Mouse (Mus musculus) neural tube, embryonic 11.5 days (tissue): ENCODE data around the gene Mfsd4b1. TPM values are rescaled to one million over a fixed set of nuclear protein-coding genes. Genes with fewer than 3 reads are reported as not detected.

Experiments used
- ATAC-seq: fragments of 200-750 bp; cut with Nextera tagmentation; 2 replicates; pipeline ENCODE4 v1.8.0; 2017; ENCODE audit warnings: moderate number of reproducible peaks, mild to moderate bottlenecking, moderate TSS enrichment, moderate library complexity; ENCODE audit not compliant: insufficient read depth, low FRiP score, low TSS enrichment
- DNase-seq: peaks from one replicate; pipeline ENCODE4 v3.0.0-alpha.2; 2015; ENCODE audit warnings: low spot score
- H3K27ac ChIP-seq: fragments of 300-500 bp; sonication (generic); 2 replicates; pipeline ENCODE4 v1.5.1; 2014; ENCODE audit warnings: low read depth, mild to moderate bottlenecking, low read length
- H3K27me3 ChIP-seq: fragments of 300-500 bp; sonication (generic); 2 replicates; pipeline ENCODE4 v1.6.1; 2014; ENCODE audit warnings: mild to moderate bottlenecking, low read length, mixed read lengths; ENCODE audit not compliant: control insufficient read depth, insufficient read depth
- H3K36me3 ChIP-seq: fragments of 300-500 bp; sonication (generic); 2 replicates; pipeline ENCODE4 v1.6.1; 2014; ENCODE audit warnings: mild to moderate bottlenecking, low read length, moderate library complexity, mixed read lengths; ENCODE audit not compliant: control insufficient read depth, insufficient read depth
- H3K4me1 ChIP-seq: fragments of 300-500 bp; sonication (generic); 2 replicates; pipeline ENCODE4 v1.6.1; 2014; ENCODE audit warnings: low read length, mixed read lengths; ENCODE audit not compliant: control insufficient read depth, insufficient read depth
- H3K4me2 ChIP-seq: fragments of 300-500 bp; sonication (generic); 2 replicates; pipeline ENCODE4 v1.6.1; 2014; ENCODE audit warnings: low read depth, mild to moderate bottlenecking, moderate library complexity
- H3K4me3 ChIP-seq: fragments of 300-500 bp; sonication (generic); 2 replicates; pipeline ENCODE4 v1.5.1; 2014; ENCODE audit warnings: low read depth, low read length
- H3K9ac ChIP-seq: fragments of 300-500 bp; sonication (generic); 2 replicates; pipeline ENCODE4 v1.6.1; 2014; ENCODE audit warnings: mild to moderate bottlenecking, low read length
- H3K9me3 ChIP-seq: fragments of 300-500 bp; sonication (generic); 2 replicates; pipeline ENCODE4 v1.6.1; 2016; ENCODE audit warnings: low read length; ENCODE audit not compliant: control insufficient read depth
- WGBS: fragments of 180-500 bp; shearing (Covaris S2); extraction: QIAGEN DNeasy Blood & Tissue Kit; methylation state at CpG from one replicate; pipeline ENCODE4 v1.1.7; 2014; 5-methylcytosine and 5-hydroxymethylcytosine counted together
- polyA plus RNA-seq: library from polyadenylated mRNA; unstranded; fragments of >200 nt; fragmentation: Nextera tagmentation; extraction: Ambion mirVana; gene quantifications from 2 replicates; pipeline ENCODE4 v1.2.1, GENCODE M21; 2014

Gene Mfsd4b1
- polyA plus RNA-seq, 1 experiment from 2014 or later = not detected

DNA sequence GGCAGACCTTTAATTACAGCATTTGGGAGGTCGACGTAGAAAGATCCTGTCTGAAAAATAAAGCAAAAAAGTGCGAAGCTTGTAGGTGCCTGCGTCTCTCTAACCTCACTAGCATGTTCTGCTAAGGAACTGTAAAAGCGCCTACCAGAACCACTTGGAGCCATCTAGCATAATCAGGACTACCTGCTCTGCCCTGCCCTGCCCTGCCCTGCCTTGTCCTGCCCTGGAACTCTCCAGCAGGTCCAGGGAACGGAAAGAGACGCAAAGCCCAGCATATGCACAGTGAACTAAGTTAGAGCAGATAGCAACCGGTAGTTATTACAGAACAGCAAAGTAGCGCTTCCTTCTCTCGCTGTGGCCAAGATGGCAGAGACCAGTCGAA, 64.6 kb downstream of the Mfsd4b1 start:
- Histone ChIP-seq H3K4me1 (no peaks in the 10 kb centered on the region), H3K4me2 (no peak overlapping the region), H3K36me3 (no peaks in the 10 kb centered on the region), H3K4me3 (no peak overlapping the region), H3K27me3 (no peaks in the 10 kb centered on the region), H3K27ac (no peak overlapping the region), H3K9me3 (no peaks in the 10 kb centered on the region), H3K9ac (no peak overlapping the region)
- DNase-seq (no peak), ATAC-seq (peak; percentile 24; the same call in 1 of the 2 replicates)
- 47% methylated on average over 11 of the region's 11 CpGs for WGBS

- Histone ChIP-seq H3K27me3 (no peaks in the 10 kb centered on the region), H3K9ac (peak within 1 kb of the TSS; percentile 56), H3K36me3 (no peaks in the 10 kb centered on the region), H3K4me3 (peak within 1 kb of the TSS; percentile 48), H3K27ac (no peak within 1 kb of the TSS), H3K9me3 (no peaks in the 10 kb centered on the region), H3K4me1 (no peaks in the 10 kb centered on the region), H3K4me2 (peak within 1 kb of the TSS; percentile 86)
- peak; percentile 98 for ATAC-seq
- DNase-seq = peak; percentile 92
- under 1% methylated on average over 38 of the region's 38 CpGs for WGBS
Measured at GRCm38 (mm10) chr10:39959761-39960440, 65.2 kb downstream of the Mfsd4b1 start, which contains the start of gene Mfsd4b3. Mfsd4b3 (minus strand) TSS chr10:39960153.

DNA sequence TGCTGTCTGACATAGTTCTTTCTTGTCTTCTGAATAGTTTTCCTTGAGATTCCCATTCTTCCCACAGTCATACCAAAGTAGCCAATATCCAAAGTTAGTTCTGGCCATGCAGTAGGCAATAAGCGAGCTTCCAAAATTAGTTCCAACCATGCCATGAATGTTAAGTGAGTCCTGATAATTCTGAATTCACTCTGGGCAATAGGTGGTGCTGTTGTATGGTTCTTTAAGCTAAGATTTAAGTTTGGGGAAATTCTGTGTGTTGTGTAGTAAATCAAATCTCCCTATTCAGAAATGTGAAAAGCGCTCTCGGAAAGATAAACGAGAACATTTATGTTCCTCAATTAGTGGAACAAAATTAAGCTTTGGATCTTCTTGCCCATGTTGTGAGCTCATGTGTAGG, 66.8 kb downstream of the Mfsd4b1 start:
- no peak for ATAC-seq
- H3K27me3 ChIP-seq = no peaks in the 10 kb centered on the region
- no peak overlapping the region for H3K4me3 ChIP-seq
- no peak overlapping the region for H3K27ac ChIP-seq
- DNase-seq = no peak
- no peak overlapping the region for H3K4me2 ChIP-seq
- H3K36me3 ChIP-seq = no peaks in the 10 kb centered on the region
- H3K9me3 ChIP-seq = no peaks in the 10 kb centered on the region
- no peak overlapping the region for H3K9ac ChIP-seq
- 79% methylated on average over 4 of the region's 4 CpGs for WGBS
- H3K4me1 ChIP-seq = no peaks in the 10 kb centered on the region

DNA sequence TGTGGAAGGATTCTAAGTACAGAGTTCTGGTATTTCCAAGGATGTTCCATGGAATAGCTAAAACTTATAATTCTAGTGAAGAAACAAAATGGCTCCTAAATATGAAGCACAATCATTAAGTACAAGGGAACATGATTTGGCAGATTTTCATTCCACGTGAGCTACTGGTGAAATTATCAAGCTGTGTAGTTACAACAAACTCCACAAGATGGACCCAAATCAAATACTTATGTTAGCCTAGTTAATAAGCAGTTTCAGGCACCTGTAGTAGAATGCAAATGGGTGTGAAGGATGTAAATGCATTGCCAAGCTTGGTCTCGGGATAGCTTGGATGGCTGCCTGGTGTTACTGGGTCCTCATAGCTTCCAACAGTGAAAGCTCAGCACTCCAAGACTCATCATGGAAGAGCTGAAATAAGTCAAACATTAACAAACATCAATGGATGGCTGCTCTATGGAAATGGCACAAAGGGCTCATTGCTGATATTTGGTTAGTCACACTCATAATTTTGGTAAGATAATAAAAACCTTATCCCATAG, 68.7 kb downstream of the Mfsd4b1 start:
- Histone ChIP-seq H3K27me3 (no peaks in the 10 kb centered on the region), H3K4me2 (no peak overlapping the region), H3K4me3 (no peak overlapping the region), H3K9ac (no peak overlapping the region), H3K27ac (no peak overlapping the region), H3K9me3 (no peaks in the 10 kb centered on the region), H3K36me3 (no peaks in the 10 kb centered on the region), H3K4me1 (no peaks in the 10 kb centered on the region)
- no peak for DNase-seq
- WGBS = 81% methylated on average over 2 of the region's 2 CpGs
- ATAC-seq = no peak

- ATAC-seq = no peak
- no peak overlapping the region for H3K4me2 ChIP-seq
- 92% methylated on average over 2 of the region's 2 CpGs for WGBS
- H3K4me3 ChIP-seq = no peak overlapping the region
- no peaks in the 10 kb centered on the region for H3K9me3 ChIP-seq
- H3K27me3 ChIP-seq = no peaks in the 10 kb centered on the region
- H3K27ac ChIP-seq = no peak overlapping the region
- H3K9ac ChIP-seq = no peak overlapping the region
- DNase-seq = no peak
- H3K36me3 ChIP-seq = no peaks in the 10 kb centered on the region
- H3K4me1 ChIP-seq = no peaks in the 10 kb centered on the region
Measured at GRCm38 (mm10) chr10:39955163-39955562, 69.9 kb downstream of the Mfsd4b1 start.

Other genes with a start within 250 kb of the Mfsd4b1 start
- gene Mfsd4b4, start 126.0 kb downstream of the Mfsd4b1 start, polyA plus RNA-seq = 4.2 and 4.7 TPM in 2 replicates
- gene Mfsd4b2, start 98.3 kb downstream of the Mfsd4b1 start, polyA plus RNA-seq = not detected in 2 replicates
- gene Mfsd4b3, start 65.1 kb downstream of the Mfsd4b1 start, polyA plus RNA-seq = not detected in 2 replicates
- gene Mfsd4b5, start 38.6 kb downstream of the Mfsd4b1 start, polyA plus RNA-seq = 0.08 and 0.22 TPM in 2 replicates
- gene Slc16a10, start 117.0 kb upstream of the Mfsd4b1 start, polyA plus RNA-seq = 3.8 and 4.4 TPM in 2 replicates
- 85.7 and 87.0 TPM in 2 replicates for gene Rpf2, start 221.8 kb upstream of the Mfsd4b1 start, polyA plus RNA-seq
- 137 and 141 TPM in 2 replicates for gene Gtf3c6, start 232.8 kb upstream of the Mfsd4b1 start, polyA plus RNA-seq